16 mouse cellular contexts compared by ENCODE assay signal in the genomic region with DNA sequence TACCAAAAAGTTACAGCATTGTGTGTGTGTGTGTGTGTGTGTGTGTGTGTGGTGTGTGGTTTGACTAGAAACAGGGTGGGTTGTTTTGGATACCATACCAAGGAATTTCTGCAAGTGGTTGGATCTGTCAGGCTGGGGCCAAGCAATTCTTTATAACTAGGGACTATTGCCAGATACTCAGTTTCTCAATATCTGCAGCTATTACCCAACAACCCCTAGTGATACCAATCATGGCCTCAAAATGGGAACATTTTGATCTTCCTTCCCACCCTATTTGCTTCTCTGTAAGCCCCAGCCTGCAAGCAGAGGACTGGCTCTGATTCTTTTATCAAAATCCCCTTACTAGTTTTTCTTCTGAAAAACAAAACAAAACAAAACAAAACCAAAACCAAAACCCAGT. TPM values are rescaled to one million over a fixed set of nuclear protein-coding genes. Genes with fewer than 3 reads are reported as not detected.
A peak's percentile ranks its signal among the peaks of the same experiment; 100 is the strongest.
DNase-seq lines count a peak whose midpoint lies in the region; ATAC-seq lines count a peak whose summit lies in the region.
"Had no signal": no experiment of that assay in that cellular context is flagged by ENCODE, and none has a peak within 500 bp of the region (broad histone marks: within the 10 kb centered on the region; RNA-seq: fewer than 3 reads in every experiment).

No protein-coding gene starts in this region.

- no peak overlapping the region for H3K9ac ChIP-seq in heart, embryonic 11.5 days (ENCODE audit: low read depth, low read length)
- H3K9ac ChIP-seq: forebrain, embryonic 13.5 days; heart, embryonic 15.5 days; intestine, embryonic 15.5 days; limb, embryonic 13.5 days; stomach, embryonic 15.5 days had no signal

- no peaks in the 10 kb centered on the region for H3K4me1 ChIP-seq in heart, embryonic 11.5 days (ENCODE audit: control insufficient read depth, insufficient read depth, low read length)
- H3K4me1 ChIP-seq: forebrain, embryonic 13.5 days; stomach, embryonic 15.5 days had no signal

- H3K27me3 ChIP-seq in heart, embryonic 11.5 days (ENCODE audit: control insufficient read depth, insufficient read depth, low read length): no peaks in the 10 kb centered on the region
- H3K27me3 ChIP-seq: forebrain, embryonic 13.5 days; heart, embryonic 15.5 days; intestine, embryonic 15.5 days; limb, embryonic 13.5 days; stomach, embryonic 15.5 days had no signal

- peak; percentile 71 for DNase-seq in heart, adult 11 months
- peak; percentile 45 for DNase-seq in 416B (ENCODE audit: low read depth)
- peak; percentile 81 for DNase-seq in adipocyte (ENCODE audit: low spot score)
- no peak for DNase-seq in natural killer cell, adult 2 months (ENCODE audit: low spot score in 2 of 2)
- no peak for DNase-seq in cerebellum, postnatal 4 days (ENCODE audit: low spot score in 2 of 2)
- DNase-seq: cerebellum, adult 9-11 months; embryo, embryonic 11 days; gastrocnemius, postnatal 36 days; thymus, adult 2 months had no signal

- no peaks in the 10 kb centered on the region for H3K9me3 ChIP-seq in heart, embryonic 11.5 days (replicated peaks; ENCODE audit: control insufficient read depth, low read length)
- H3K9me3 ChIP-seq: forebrain, embryonic 13.5 days; heart, embryonic 15.5 days; intestine, embryonic 15.5 days; limb, embryonic 13.5 days; stomach, embryonic 15.5 days had no signal

- H3K4me2 ChIP-seq in heart, embryonic 11.5 days: no peak overlapping the region
- H3K4me2 ChIP-seq: forebrain, embryonic 13.5 days; heart, embryonic 15.5 days; intestine, embryonic 15.5 days; limb, embryonic 13.5 days; stomach, embryonic 15.5 days had no signal

- H3K27ac ChIP-seq in heart, embryonic 11.5 days (ENCODE audit: low read depth, low read length): no peak overlapping the region
- H3K27ac ChIP-seq: forebrain, embryonic 13.5 days; heart, embryonic 15.5 days; intestine, embryonic 15.5 days; limb, embryonic 13.5 days; stomach, embryonic 15.5 days had no signal

- ATAC-seq in heart, embryonic 11.5 days (replicated peaks; ENCODE audit: insufficient number of reproducible peaks, low FRiP score, low TSS enrichment): no peak
- ATAC-seq in inflammation-experienced regulatory T-cells, adult 6 months: peak; percentile 41
- ATAC-seq: forebrain, embryonic 13.5 days; intestine, embryonic 15.5 days had no signal

- no peaks in the 10 kb centered on the region for H3K36me3 ChIP-seq in heart, embryonic 11.5 days (ENCODE audit: control insufficient read depth, insufficient read depth, low read length)
- H3K36me3 ChIP-seq: heart, embryonic 15.5 days; intestine, embryonic 15.5 days; limb, embryonic 13.5 days; stomach, embryonic 15.5 days had no signal

- no peak overlapping the region for H3K4me3 ChIP-seq in heart, embryonic 11.5 days (ENCODE audit: low read depth, low read length)
- H3K4me3 ChIP-seq: forebrain, embryonic 13.5 days; heart, embryonic 15.5 days; intestine, embryonic 15.5 days; limb, embryonic 13.5 days; stomach, embryonic 15.5 days had no signal

RNA-seq across cellular contexts. Expression of a gene that starts 58.8 kb away (rescaled TPM):
- polyA plus RNA-seq in heart, embryonic 11.5 days (2014; fragmentation: Nextera tagmentation; extraction: Ambion mirVana): 29.3 and 33.4 TPM in 2 replicates
- polyA plus RNA-seq in inflammation-experienced regulatory T-cells, adult 6 months (2017; shearing (Covaris generic)): under 1 TPM in 1 of 3 experiments, not detected in 2; 0.37 TPM

Comparison
In these comparisons a context has a peak if more than half of its experiments do, and no peak if none do; other contexts are left out.
1. DNase-seq: peak in heart, adult 11 months (single experiment), 416B (single experiment) and adipocyte (single experiment); none in natural killer cell, adult 2 months (0 of 2) and cerebellum, postnatal 4 days (0 of 2).
2. RNA of a gene that starts 58.8 kb away (polyA plus RNA-seq): 29.3 to 33.4 TPM in heart, embryonic 11.5 days; 0.37 TPM in inflammation-experienced regulatory T-cells, adult 6 months; every median in the first group is over 10 times any median in the second.